Mouse (Mus musculus) kidney, adult 2 months (tissue): ENCODE data around the gene Tfam.

Experiments used
- CTCF ChIP-seq: fragments of 200-500 bp; conservative IDR thresholded peaks from 2 replicates; pipeline ENCODE4 v1.5.1; 2011; ENCODE audit warnings: low read depth, mild to moderate bottlenecking, control low read depth, low read length, moderate library complexity, mixed read lengths; ENCODE audit not compliant: insufficient read depth, insufficient read length
- POLR2A ChIP-seq: fragments of 200-500 bp; IDR thresholded peaks from one replicate; pipeline ENCODE4 v1.6.1; 2011; ENCODE audit warnings: low read depth, low read length, control low read depth

- TF ChIP-seq CTCF (no peak), POLR2A (no peak)
Observed at GRCm38 (mm10) chr10:71201512-71201911, 36.6 kb downstream of the Tfam start.
